Mouse (Mus musculus): ENCODE data around the gene Large1. TPM values are rescaled to one million over a fixed set of nuclear protein-coding genes. Genes with fewer than 3 reads are reported as not detected.

Large1 gene
- total and polyA plus RNA-seq, 3 experiments = not detected

GRCm38 (mm10) chr8:73226841-73227240, 126.5 kb downstream of the Large1 start:
- Histone ChIP-seq H3K27me3 (ENCODE audit: control insufficient read depth in 1 of 2, insufficient read depth in 2 of 2, low read length in 2 of 2) (no peaks in the 10 kb centered on the region), H3K79me2 (ENCODE audit: control insufficient read depth, insufficient read depth, low read length, poor library complexity) (no peaks in the 10 kb centered on the region), H3K36me3 (ENCODE audit: control insufficient read depth in 1 of 2, insufficient read depth in 2 of 2, low read length in 2 of 2) (no peaks in the 10 kb centered on the region), H3K9ac (ENCODE audit: control insufficient read depth, low read depth, low read length, poor library complexity, severe bottlenecking) (no peak overlapping the region), H3K9me3 (replicated peaks; ENCODE audit: insufficient read depth, low read length) (no peaks in the 10 kb centered on the region), H3K4me1 (ENCODE audit: control insufficient read depth in 1 of 2, insufficient read depth in 2 of 2, low read length in 2 of 2) (no peaks in the 10 kb centered on the region), H3K27ac (ENCODE audit: control insufficient read depth, low read depth, low read length) (no peak overlapping the region), H3K4me3 (ENCODE audit: control insufficient read depth in 1 of 2, insufficient read depth in 1 of 2, low read depth in 2 of 2, low read length in 2 of 2) (no peak overlapping the region)
- no peak for DNase-seq (ENCODE audit: low read depth, low spot score)
- TF ChIP-seq E2F4 (IDR thresholded peaks at IDR 0.05; ENCODE audit: borderline replicate concordance, low read depth, low read length) (no peak), SMC3 (IDR thresholded peaks at IDR 0.05; ENCODE audit: low read depth, low read length) (no peak), UBTF (IDR thresholded peaks at IDR 0.05; ENCODE audit: borderline replicate concordance, insufficient read depth, low read depth, low read length) (no peak), TAL1 (IDR thresholded peaks at IDR 0.05; ENCODE audit: low read length) (no peak), ELF1 (IDR thresholded peaks at IDR 0.05; ENCODE audit: low read depth, low read length) (no peak), EP300 (IDR thresholded peaks at IDR 0.05; ENCODE audit: low read depth in 1 of 2, low read length in 2 of 2) (no peak)

- no peak for DNase-seq (ENCODE audit: low read depth, low spot score)
- Histone ChIP-seq H3K4me3 (ENCODE audit: control insufficient read depth in 1 of 2, insufficient read depth in 1 of 2, low read depth in 2 of 2, low read length in 2 of 2) (no peak overlapping the region), H3K4me1 (ENCODE audit: control insufficient read depth in 1 of 2, insufficient read depth in 2 of 2, low read length in 2 of 2) (no peaks in the 10 kb centered on the region), H3K27ac (ENCODE audit: control insufficient read depth, low read depth, low read length) (no peak overlapping the region), H3K27me3 (ENCODE audit: control insufficient read depth in 1 of 2, insufficient read depth in 2 of 2, low read length in 2 of 2) (no peaks in the 10 kb centered on the region), H3K9ac (ENCODE audit: control insufficient read depth, low read depth, low read length, poor library complexity, severe bottlenecking) (no peak overlapping the region), H3K79me2 (ENCODE audit: control insufficient read depth, insufficient read depth, low read length, poor library complexity) (no peaks in the 10 kb centered on the region), H3K36me3 (ENCODE audit: control insufficient read depth in 1 of 2, insufficient read depth in 2 of 2, low read length in 2 of 2) (no peaks in the 10 kb centered on the region), H3K9me3 (replicated peaks; ENCODE audit: insufficient read depth, low read length) (no peaks in the 10 kb centered on the region)
- no peak for TF ChIP-seq POLR2AphosphoS5 (IDR thresholded peaks at IDR 0.05; ENCODE audit: borderline replicate concordance, low read depth, low read length)
- no peak for TF ChIP-seq SMC3 (IDR thresholded peaks at IDR 0.05; ENCODE audit: low read depth, low read length)
- TF ChIP-seq CHD2 (IDR thresholded peaks at IDR 0.05; ENCODE audit: low read length) = no peak
Measured at GRCm38 (mm10) chr8:73225654-73226053, 127.7 kb downstream of the Large1 start.

GRCm38 (mm10) chr8:73219178-73219811, 134.0 kb downstream of the Large1 start:
- Histone ChIP-seq H3K27ac (ENCODE audit: control insufficient read depth, low read depth, low read length) (no peak overlapping the region), H3K4me3 (ENCODE audit: control insufficient read depth in 1 of 2, insufficient read depth in 1 of 2, low read depth in 2 of 2, low read length in 2 of 2) (no peak overlapping the region), H3K27me3 (ENCODE audit: control insufficient read depth in 1 of 2, insufficient read depth in 2 of 2, low read length in 2 of 2) (no peaks in the 10 kb centered on the region), H3K79me2 (ENCODE audit: control insufficient read depth, insufficient read depth, low read length, poor library complexity) (no peaks in the 10 kb centered on the region), H3K36me3 (ENCODE audit: control insufficient read depth in 1 of 2, insufficient read depth in 2 of 2, low read length in 2 of 2) (no peaks in the 10 kb centered on the region), H3K9me3 (replicated peaks; ENCODE audit: insufficient read depth, low read length) (no peaks in the 10 kb centered on the region), H3K4me1 (ENCODE audit: control insufficient read depth in 1 of 2, insufficient read depth in 2 of 2, low read length in 2 of 2) (no peaks in the 10 kb centered on the region), H3K9ac (ENCODE audit: control insufficient read depth, low read depth, low read length, poor library complexity, severe bottlenecking) (no peak overlapping the region)
- no peak for DNase-seq (ENCODE audit: low read depth, low spot score)
- TF ChIP-seq NRF1 (IDR thresholded peaks at IDR 0.05; ENCODE audit: insufficient read depth, low read depth, low read length, poor library complexity, severe bottlenecking) (no peak), JUND (IDR thresholded peaks at IDR 0.05; ENCODE audit: low read depth, low read length) (no peak), TAL1 (IDR thresholded peaks at IDR 0.05; ENCODE audit: low read length) (no peak), ETS1 (IDR thresholded peaks at IDR 0.05; ENCODE audit: low read depth, low read length) (no peak), MAX (IDR thresholded peaks at IDR 0.05; ENCODE audit: low read length) (no peak), E2F4 (IDR thresholded peaks at IDR 0.05; ENCODE audit: borderline replicate concordance, low read depth, low read length) (no peak), GABPA (IDR thresholded peaks at IDR 0.05; ENCODE audit: low read depth, low read length) (no peak), ZMIZ1 (IDR thresholded peaks at IDR 0.05; ENCODE audit: low read depth, low read length) (no peak), BHLHE40 (IDR thresholded peaks at IDR 0.05; ENCODE audit: borderline replicate concordance, low read depth, low read length) (no peak), ZC3H11A (IDR thresholded peaks at IDR 0.05; ENCODE audit: low read depth, low read length) (no peak), EP300 (IDR thresholded peaks at IDR 0.05; ENCODE audit: low read depth in 1 of 2, low read length in 2 of 2) (no peak), MAZ (IDR thresholded peaks at IDR 0.05; ENCODE audit: low read depth, low read length) (no peak), USF1 (IDR thresholded peaks at IDR 0.05; ENCODE audit: low read depth, low read length) (no peak), ZKSCAN1 (IDR thresholded peaks at IDR 0.05; ENCODE audit: low read depth, low read length) (no peak), POLR2A (IDR thresholded peaks at IDR 0.05; ENCODE audit: control insufficient read depth in 1 of 2, insufficient read depth in 1 of 2, low read depth in 1 of 2, low read length in 2 of 2, poor library complexity in 1 of 2) (no peak)

Data from MEL (cell line).